In genomic region chr4:106615637-106616036, GRCm38 (mm10) we compare ENCODE assay signal across 21 mouse cellular contexts. TPM values are rescaled to one million over a fixed set of nuclear protein-coding genes. Genes with fewer than 3 reads are reported as not detected.
DNase-seq lines count a peak whose midpoint lies in the region; ATAC-seq lines count a peak whose summit lies in the region.
"Had no signal": no experiment of that assay in that cellular context is flagged by ENCODE, and none has a peak within 500 bp of the region (broad histone marks: within the 10 kb centered on the region; RNA-seq: fewer than 3 reads in every experiment).

No protein-coding gene starts in this region.

- no peaks in the 10 kb centered on the region for H3K9me3 ChIP-seq in midbrain, embryonic 11.5 days (ENCODE audit: control insufficient read depth, low read length)
- no peaks in the 10 kb centered on the region for H3K9me3 ChIP-seq in midbrain, embryonic 15.5 days
- H3K9me3 ChIP-seq: forebrain, embryonic 12.5 days; heart, embryonic 10.5 days; limb, embryonic 13.5 days; midbrain, embryonic 12.5 days had no signal

- peaks cover 4% of the 10 kb centered on the region; the same call in 1 of the 2 replicates for H3K4me1 ChIP-seq in midbrain, embryonic 11.5 days (ENCODE audit: control insufficient read depth, insufficient read depth, low read length)
- H3K4me1 ChIP-seq in midbrain, embryonic 15.5 days: peaks cover 15% of the 10 kb centered on the region

- ATAC-seq in midbrain, embryonic 11.5 days (ENCODE audit: low FRiP score): no peak
- ATAC-seq in midbrain, embryonic 15.5 days (replicated peaks): no peak
- ATAC-seq: hindbrain, embryonic 16.5 days had no signal

- H3K9ac ChIP-seq in midbrain, embryonic 11.5 days (ENCODE audit: low read length): no peak overlapping the region
- no peak overlapping the region for H3K9ac ChIP-seq in midbrain, embryonic 15.5 days
- H3K9ac ChIP-seq: forebrain, embryonic 12.5 days; limb, embryonic 13.5 days; midbrain, embryonic 12.5 days had no signal

- no peak overlapping the region for H3K4me3 ChIP-seq in midbrain, embryonic 11.5 days (ENCODE audit: low read depth, low read length)
- H3K4me3 ChIP-seq in midbrain, embryonic 15.5 days: no peak overlapping the region
- H3K4me3 ChIP-seq: forebrain, embryonic 12.5 days; heart, embryonic 10.5 days; limb, embryonic 13.5 days; midbrain, embryonic 12.5 days had no signal

- DNase-seq in midbrain, embryonic 11.5 days (ENCODE audit: low spot score, missing footprints): peak; percentile 59
- DNase-seq in MN1 (ENCODE audit: low spot score): peak; percentile 83
- peak; percentile 56 for DNase-seq in testis, postnatal 14 days (ENCODE audit: low spot score)
- no peak for DNase-seq in left cerebral cortex, adult 18-20 months (ENCODE audit: low spot score in 2 of 2)
- no peak for DNase-seq in adrenal gland, postnatal 36 days
- DNase-seq in spleen, postnatal 4 days (ENCODE audit: low spot score in 2 of 2): no peak
- DNase-seq: B cell, adult 2 months; cerebellum, postnatal 25 days; gastrocnemius, postnatal 25 days; kidney, adult 2 months; kidney, postnatal 14 days; lung, adult 2 months; lung, postnatal 4 days had no signal

- H3K4me2 ChIP-seq in midbrain, embryonic 11.5 days: no peak overlapping the region
- H3K4me2 ChIP-seq in midbrain, embryonic 15.5 days: no peak overlapping the region
- H3K4me2 ChIP-seq: forebrain, embryonic 12.5 days; limb, embryonic 13.5 days; midbrain, embryonic 12.5 days had no signal

- H3K27ac ChIP-seq in midbrain, embryonic 11.5 days (ENCODE audit: low read depth, low read length): no peak overlapping the region
- no peak overlapping the region for H3K27ac ChIP-seq in midbrain, embryonic 15.5 days
- H3K27ac ChIP-seq: forebrain, embryonic 12.5 days; heart, embryonic 10.5 days; limb, embryonic 13.5 days; midbrain, embryonic 12.5 days had no signal

- no peaks in the 10 kb centered on the region for H3K27me3 ChIP-seq in midbrain, embryonic 11.5 days (ENCODE audit: control insufficient read depth, insufficient read depth, low read length)
- H3K27me3 ChIP-seq in midbrain, embryonic 15.5 days (replicated peaks): no peaks in the 10 kb centered on the region

- 82% methylated on average over 12 of the region's 12 CpGs for WGBS in midbrain, embryonic 11.5 days
- 85% methylated on average over 12 of the region's 12 CpGs for WGBS in midbrain, embryonic 15.5 days

- no peaks in the 10 kb centered on the region for H3K36me3 ChIP-seq in midbrain, embryonic 11.5 days (ENCODE audit: control insufficient read depth, insufficient read depth, low read length)
- no peaks in the 10 kb centered on the region for H3K36me3 ChIP-seq in midbrain, embryonic 15.5 days (replicated peaks)
- H3K36me3 ChIP-seq: forebrain, embryonic 12.5 days; heart, embryonic 10.5 days; limb, embryonic 13.5 days; midbrain, embryonic 12.5 days had no signal

RNA-seq across cellular contexts. Expression of gene Lexm, which starts 1.4 kb away (rescaled TPM):
- polyA plus RNA-seq in midbrain, embryonic 11.5 days (2014; fragmentation: Nextera tagmentation; extraction: Ambion mirVana): 0.18 and 0.25 TPM in 2 replicates
- not detected in 2 replicates for polyA plus RNA-seq in midbrain, embryonic 15.5 days (2015; fragmentation: Nextera tagmentation; extraction: Ambion mirVana)
- total RNA-seq in left cerebral cortex, adult 18-20 months (2021): not detected
- not detected for total RNA-seq in adrenal gland, postnatal 36 days (2021)
- total RNA-seq: gastrocnemius, postnatal 25 days; heart, postnatal 25 days; neutrophil, adult 5-6 weeks had no signal
- polyA plus RNA-seq: heart, embryonic 10.5 days; hindbrain, embryonic 16.5 days; kidney, adult 2 months; lung, adult 2 months had no signal

RNA-seq across cellular contexts. Expression of gene Ttc22, which starts 6.6 kb away (rescaled TPM):
- not detected in 2 replicates for polyA plus RNA-seq in midbrain, embryonic 11.5 days (2014; fragmentation: Nextera tagmentation; extraction: Ambion mirVana)
- polyA plus RNA-seq in midbrain, embryonic 15.5 days (2015; fragmentation: Nextera tagmentation; extraction: Ambion mirVana): 3.4 and 4.4 TPM in 2 replicates
- 1 to 10 TPM in 1 of 2 experiments, under 1 TPM in 1; 0.94 to 1.0 TPM for total RNA-seq in left cerebral cortex, adult 18-20 months (2021)
- total RNA-seq in adrenal gland, postnatal 36 days (2021): not detected
- total RNA-seq: gastrocnemius, postnatal 25 days; neutrophil, adult 5-6 weeks had no signal

RNA-seq across cellular contexts. Expression of gene Pars2, which starts 35.2 kb away (rescaled TPM):
- polyA plus RNA-seq in midbrain, embryonic 11.5 days (2014; fragmentation: Nextera tagmentation; extraction: Ambion mirVana): 11.4 and 12.4 TPM in 2 replicates
- 9.7 and 10.4 TPM in 2 replicates for polyA plus RNA-seq in midbrain, embryonic 15.5 days (2015; fragmentation: Nextera tagmentation; extraction: Ambion mirVana)
- total RNA-seq in left cerebral cortex, adult 18-20 months (2021): 1 to 10 TPM; 6.2 to 6.7 TPM
- 1 to 10 TPM; 3.9 to 5.7 TPM for total RNA-seq in adrenal gland, postnatal 36 days (2021)

RNA-seq across cellular contexts. Expression of gene Dhcr24, which starts 54.8 kb away (rescaled TPM):
- 25.0 and 27.1 TPM in 2 replicates for polyA plus RNA-seq in midbrain, embryonic 11.5 days (2014; fragmentation: Nextera tagmentation; extraction: Ambion mirVana)
- 6.0 and 6.2 TPM in 2 replicates for polyA plus RNA-seq in midbrain, embryonic 15.5 days (2015; fragmentation: Nextera tagmentation; extraction: Ambion mirVana)
- total RNA-seq in left cerebral cortex, adult 18-20 months (2021): 100 to 1,000 TPM in 1 of 2 experiments, 10 to 100 TPM in 1; 98.4 to 119 TPM
- total RNA-seq in adrenal gland, postnatal 36 days (2021): 100 to 1,000 TPM in 1 of 2 experiments, 10 to 100 TPM in 1; 74.5 to 299 TPM

Comparison
In these comparisons a context has a peak if more than half of its experiments do, and no peak if none do; other contexts are left out.
1. DNase-seq: peak in midbrain, embryonic 11.5 days (single experiment), MN1 (single experiment) and testis, postnatal 14 days (single experiment); none in left cerebral cortex, adult 18-20 months (0 of 2), adrenal gland, postnatal 36 days (0 of 2) and spleen, postnatal 4 days (0 of 2).